Mouse (Mus musculus) heart, postnatal 0 days (tissue): ENCODE measurements at regions not wholly inside any gene's neighbourhood (a gene's known extent, or its start where the extent isn't known, plus 50 kb on each side); places are given as distances from the start of the nearest gene placed in this dataset.

Source experiments
- ATAC-seq: fragments of 200-750 bp; cut with Nextera tagmentation; 2 replicates; pipeline ENCODE4 v1.8.0; 2017; ENCODE audit warnings: low read depth, moderate number of reproducible peaks, moderate library complexity; ENCODE audit not compliant: insufficient read depth
- DNase-seq: peaks from one replicate; pipeline ENCODE4 v3.0.0-alpha.2; 2016; ENCODE audit warnings: low spot score
- H3K27ac ChIP-seq: fragments of 300-500 bp; sonication (generic); 2 replicates; pipeline ENCODE4 v1.5.1; 2014; ENCODE audit warnings: low read depth, mild to moderate bottlenecking
- H3K27me3 ChIP-seq: fragments of 300-500 bp; sonication (generic); 2 replicates; pipeline ENCODE4 v1.6.1; 2014; ENCODE audit warnings: low read length, mixed read lengths; ENCODE audit not compliant: control insufficient read depth, insufficient read depth
- H3K36me3 ChIP-seq: fragments of 300-500 bp; sonication (generic); replicated peaks from 2 replicates; pipeline ENCODE4 v1.6.1; 2014; ENCODE audit warnings: low read length, mixed read lengths; ENCODE audit not compliant: control insufficient read depth, insufficient read depth
- H3K4me1 ChIP-seq: fragments of 300-500 bp; sonication (generic); 2 replicates; pipeline ENCODE4 v1.6.1; 2014; ENCODE audit warnings: antibody characterized with exemption; ENCODE audit not compliant: control insufficient read depth, insufficient read depth
- H3K4me2 ChIP-seq: fragments of 300-500 bp; sonication (generic); 2 replicates; pipeline ENCODE4 v1.6.1; 2014; ENCODE audit warnings: low read depth, mild to moderate bottlenecking, low read length, moderate library complexity
- H3K4me3 ChIP-seq: fragments of 300-500 bp; sonication (generic); 2 replicates; pipeline ENCODE4 v1.5.1; 2014; ENCODE audit warnings: low read depth, low read length
- H3K9ac ChIP-seq: fragments of 300-500 bp; sonication (generic); replicated peaks from 2 replicates; pipeline ENCODE4 v1.6.1; 2014; ENCODE audit warnings: low read depth, low read length, mixed read lengths
- H3K9me3 ChIP-seq: fragments of 300-500 bp; sonication (generic); replicated peaks from 2 replicates; pipeline ENCODE4 v1.6.1; 2016; ENCODE audit warnings: low read length; ENCODE audit not compliant: control insufficient read depth
- CTCF ChIP-seq: IDR thresholded peaks from 2 replicates; pipeline ENCODE4 v1.5.1; 2016; ENCODE audit warnings: antibody characterized with exemption, control low read depth, low read depth
- EP300 ChIP-seq: IDR thresholded peaks from 2 replicates; pipeline ENCODE4 v1.6.1; 2016; ENCODE audit warnings: antibody characterized with exemption, low read depth
- WGBS: fragments of 180-500 bp; shearing (Covaris S2); extraction: QIAGEN DNeasy Blood & Tissue Kit; methylation state at CpG from one replicate; pipeline ENCODE4 v1.1.7; 2014; 5-methylcytosine and 5-hydroxymethylcytosine counted together

- Histone ChIP-seq H3K9ac (no peak overlapping the region), H3K4me2 (no peak overlapping the region), H3K36me3 (no peaks in the 10 kb centered on the region), H3K4me1 (no peaks in the 10 kb centered on the region), H3K27ac (no peak overlapping the region), H3K4me3 (no peak overlapping the region), H3K27me3 (no peaks in the 10 kb centered on the region), H3K9me3 (no peaks in the 10 kb centered on the region)
- TF ChIP-seq EP300 (no peak), CTCF (no peak)
- DNase-seq (no peak), ATAC-seq (no peak)
- 67% methylated on average over 1 of the region's 1 CpGs for WGBS
These were observed 867.2 kb upstream of the Epha7 start for GRCm38 (mm10) chr4:27945768-27946167.

DNA sequence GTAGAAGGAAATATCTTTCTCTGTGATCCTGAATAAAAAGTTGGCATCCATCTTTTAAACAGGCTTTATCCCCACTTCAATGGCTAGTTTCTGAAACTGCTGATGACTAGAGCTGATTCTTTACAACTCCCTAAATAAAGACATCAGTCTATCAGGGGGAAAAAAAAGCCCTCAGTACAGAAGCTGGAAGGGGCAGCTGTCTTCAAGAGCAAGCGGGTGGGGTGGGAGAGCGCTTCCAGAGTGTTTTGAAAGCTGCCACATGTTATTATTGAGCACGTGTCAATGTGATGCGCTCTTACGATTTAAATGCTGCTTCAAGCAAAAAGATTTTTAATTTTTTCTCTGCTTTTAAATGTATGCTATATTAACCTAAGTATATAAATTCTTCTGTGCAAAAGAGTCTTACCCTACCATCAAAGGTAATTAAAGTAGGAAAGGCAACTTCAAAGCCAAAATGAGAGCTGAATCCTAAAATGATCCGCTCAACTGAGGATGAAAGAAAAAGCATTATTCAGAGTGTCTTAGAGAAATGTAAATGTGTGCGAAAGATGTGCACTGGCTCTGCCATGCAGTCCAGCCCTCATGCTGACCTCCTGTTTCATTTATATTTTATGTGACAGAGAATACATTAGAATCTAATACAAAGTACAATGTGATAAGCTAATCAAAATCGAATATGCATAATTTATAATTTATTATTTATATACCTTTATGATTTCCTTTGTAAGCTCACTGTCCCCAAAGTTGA is 862.8 kb upstream of the Epha7 start:
- no peak overlapping the region for H3K4me3 ChIP-seq
- no peaks in the 10 kb centered on the region for H3K27me3 ChIP-seq
- no peaks in the 10 kb centered on the region for H3K4me1 ChIP-seq
- no peaks in the 10 kb centered on the region for H3K36me3 ChIP-seq
- no peaks in the 10 kb centered on the region for H3K9me3 ChIP-seq
- H3K4me2 ChIP-seq: no peak overlapping the region
- no peak for TF ChIP-seq CTCF
- no peak for TF ChIP-seq EP300
- ATAC-seq (no peak), DNase-seq (no peak)
- no peak overlapping the region for H3K9ac ChIP-seq
- WGBS: 73% methylated on average over 8 of the region's 8 CpGs
- no peak overlapping the region for H3K27ac ChIP-seq

GRCm38 (mm10) chr4:27965046-27965681 is 847.8 kb upstream of the Epha7 start:
- no peak for ATAC-seq
- TF ChIP-seq CTCF: peak; percentile 62
- TF ChIP-seq EP300: no peak
- no peak overlapping the region for H3K4me2 ChIP-seq

DNA sequence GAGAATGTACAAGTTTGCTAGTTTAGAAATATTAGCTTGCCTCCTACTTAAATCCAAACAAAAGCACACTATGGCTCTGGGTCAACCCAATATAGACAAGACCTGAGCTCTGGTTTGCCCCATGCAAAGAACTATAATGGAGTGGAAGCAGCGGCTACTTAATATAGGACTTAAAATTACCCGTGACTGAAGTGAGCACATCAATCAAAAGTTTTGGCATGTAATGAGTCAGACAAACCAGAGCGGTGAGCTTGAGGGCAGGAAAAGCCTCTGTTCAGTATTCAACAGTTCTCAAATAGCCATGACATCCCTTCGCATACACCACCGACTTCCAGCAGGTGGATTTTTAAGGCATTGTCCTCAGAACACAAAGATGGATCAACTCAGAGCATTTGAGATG is 842.4 kb upstream of the Epha7 start:
- no peaks in the 10 kb centered on the region for H3K4me1 ChIP-seq
- H3K4me3 ChIP-seq: no peak overlapping the region
- no peaks in the 10 kb centered on the region for H3K27me3 ChIP-seq
- whole genome bisulfite sequencing: 52% methylated on average over 5 of the region's 5 CpGs
- ATAC-seq: no peak
- H3K9ac ChIP-seq: no peak overlapping the region
- H3K36me3 ChIP-seq: no peaks in the 10 kb centered on the region
- DNase-seq: no peak
- no peak overlapping the region for H3K27ac ChIP-seq
- no peak for TF ChIP-seq CTCF
- no peak for TF ChIP-seq EP300
- H3K4me2 ChIP-seq: no peak overlapping the region
- no peaks in the 10 kb centered on the region for H3K9me3 ChIP-seq

More at GRCm38 (mm10) chr4:27965046-27965681, 847.8 kb upstream of the Epha7 start:
- no peak overlapping the region for H3K4me3 ChIP-seq
- 23% methylated on average over 7 of the region's 7 CpGs for WGBS
- H3K36me3 ChIP-seq: no peaks in the 10 kb centered on the region
- H3K27ac ChIP-seq: no peak overlapping the region
- no peaks in the 10 kb centered on the region for H3K4me1 ChIP-seq
- DNase-seq: peak; percentile 56
- no peaks in the 10 kb centered on the region for H3K9me3 ChIP-seq
- no peak overlapping the region for H3K9ac ChIP-seq
- no peaks in the 10 kb centered on the region for H3K27me3 ChIP-seq

GRCm38 (mm10) chr4:27979210-27979771 is 833.6 kb upstream of the Epha7 start:
- H3K9me3 ChIP-seq: no peaks in the 10 kb centered on the region
- ATAC-seq: no peak
- DNase-seq: no peak
- no peaks in the 10 kb centered on the region for H3K36me3 ChIP-seq
- H3K9ac ChIP-seq: no peak overlapping the region
- H3K4me2 ChIP-seq: no peak overlapping the region
- 75% methylated on average over 4 of the region's 4 CpGs for WGBS
- TF ChIP-seq CTCF (no peak), EP300 (no peak)
- H3K4me1 ChIP-seq: no peaks in the 10 kb centered on the region
- H3K27ac ChIP-seq: no peak overlapping the region
- H3K27me3 ChIP-seq: no peaks in the 10 kb centered on the region
- no peak overlapping the region for H3K4me3 ChIP-seq
